In the genomic region with DNA sequence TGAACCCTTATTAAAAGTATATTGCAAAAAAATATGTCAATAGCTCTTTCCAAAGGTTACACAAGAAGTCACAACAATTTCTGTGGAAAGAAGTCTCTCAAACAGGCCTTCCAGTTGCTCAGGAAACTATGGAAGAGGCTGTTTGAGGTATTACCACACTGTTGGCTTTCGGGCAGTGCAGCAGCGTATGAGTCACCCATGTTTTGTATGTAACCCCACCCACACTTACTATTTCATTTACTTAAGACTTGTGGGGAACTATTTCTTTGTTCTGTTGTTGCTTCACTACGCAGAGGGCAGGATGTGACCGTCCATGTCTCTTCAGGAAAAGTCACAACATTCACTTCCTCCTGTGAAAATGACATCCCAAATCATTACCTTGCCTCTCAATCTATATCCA, we compare ENCODE assay signal across 18 mouse cellular contexts. TPM values are rescaled to one million over a fixed set of nuclear protein-coding genes. Genes with fewer than 3 reads are reported as not detected.
A peak's percentile ranks its signal among the peaks of the same experiment; 100 is the strongest.
DNase-seq lines count a peak whose midpoint lies in the region; ATAC-seq and TF ChIP-seq lines count a peak whose summit lies in the region.
"Had no signal": no experiment of that assay in that cellular context is flagged by ENCODE, and none has a peak within 500 bp of the region (broad histone marks: within the 10 kb centered on the region; RNA-seq: fewer than 3 reads in every experiment).

No protein-coding gene starts in this region.

- no peak for TF ChIP-seq CTCF in midbrain, postnatal 0 days (IDR thresholded peaks at IDR 0.05)

- H3K9ac ChIP-seq in midbrain, embryonic 11.5 days (ENCODE audit: low read length) = no peak overlapping the region
- H3K9ac ChIP-seq in midbrain, postnatal 0 days (replicated peaks; ENCODE audit: low read length, poor library complexity, severe bottlenecking) = no peak overlapping the region
- no peak overlapping the region for H3K9ac ChIP-seq in forebrain, embryonic 14.5 days (ENCODE audit: low read length)
- H3K9ac ChIP-seq: heart, embryonic 15.5 days; lung, embryonic 15.5 days; midbrain, embryonic 12.5 days had no signal

- no peaks in the 10 kb centered on the region for H3K4me1 ChIP-seq in midbrain, embryonic 11.5 days (ENCODE audit: control insufficient read depth, insufficient read depth, low read length)
- no peaks in the 10 kb centered on the region for H3K4me1 ChIP-seq in midbrain, postnatal 0 days (ENCODE audit: insufficient read depth, low read length)
- no peaks in the 10 kb centered on the region for H3K4me1 ChIP-seq in forebrain, embryonic 14.5 days (ENCODE audit: control insufficient read depth, insufficient read depth, low read length)
- H3K4me1 ChIP-seq: heart, embryonic 15.5 days; lung, embryonic 15.5 days; midbrain, embryonic 12.5 days had no signal

- H3K4me3 ChIP-seq in midbrain, embryonic 11.5 days (ENCODE audit: low read depth, low read length) = no peak overlapping the region
- H3K4me3 ChIP-seq in midbrain, postnatal 0 days (ENCODE audit: low read depth, low read length) = no peak overlapping the region
- H3K4me3 ChIP-seq in forebrain, embryonic 14.5 days (ENCODE audit: low read depth, low read length) = no peak overlapping the region
- H3K4me3 ChIP-seq: heart, adult 2 months; heart, embryonic 15.5 days; lung, embryonic 15.5 days; midbrain, embryonic 12.5 days had no signal

- no peak overlapping the region for H3K27ac ChIP-seq in midbrain, embryonic 11.5 days (ENCODE audit: low read depth, low read length)
- H3K27ac ChIP-seq in midbrain, postnatal 0 days (ENCODE audit: low read depth, low read length) = no peak overlapping the region
- no peak overlapping the region for H3K27ac ChIP-seq in forebrain, embryonic 14.5 days (ENCODE audit: low read depth, low read length)
- H3K27ac ChIP-seq: heart, adult 2 months; heart, embryonic 15.5 days; lung, embryonic 15.5 days; midbrain, embryonic 12.5 days had no signal

- H3K4me2 ChIP-seq in midbrain, embryonic 11.5 days = no peak overlapping the region
- no peak overlapping the region for H3K4me2 ChIP-seq in midbrain, postnatal 0 days (ENCODE audit: low read depth, low read length, poor library complexity, severe bottlenecking)
- H3K4me2 ChIP-seq in forebrain, embryonic 14.5 days (ENCODE audit: low read length) = no peak overlapping the region
- H3K4me2 ChIP-seq: heart, embryonic 15.5 days; lung, embryonic 15.5 days; midbrain, embryonic 12.5 days had no signal

- no peaks in the 10 kb centered on the region for H3K27me3 ChIP-seq in midbrain, embryonic 11.5 days (ENCODE audit: control insufficient read depth, insufficient read depth, low read length)
- H3K27me3 ChIP-seq in midbrain, postnatal 0 days (ENCODE audit: insufficient read depth, low read length) = no peaks in the 10 kb centered on the region
- no peaks in the 10 kb centered on the region for H3K27me3 ChIP-seq in forebrain, embryonic 14.5 days (replicated peaks; ENCODE audit: control insufficient read depth, insufficient read depth, low read length)
- H3K27me3 ChIP-seq: heart, embryonic 15.5 days; lung, embryonic 15.5 days; midbrain, embryonic 12.5 days had no signal

- peak; percentile 49 for DNase-seq in midbrain, embryonic 11.5 days (ENCODE audit: low spot score, missing footprints)
- no peak for DNase-seq in midbrain, postnatal 0 days (ENCODE audit: low spot score)
- peak; percentile 44 for DNase-seq in gonadal fat pad, adult 2 months (ENCODE audit: low read depth)
- DNase-seq in right cerebral cortex, postnatal 14 days = no peak
- DNase-seq in forebrain, embryonic 14.5 days (ENCODE audit: low spot score) = no peak
- no peak for DNase-seq in layer of hippocampus, postnatal 14 days (ENCODE audit: low spot score in 2 of 2)
- DNase-seq: adrenal gland, adult 8-10 months; cerebellum, adult 11 months; cerebellum, postnatal 25 days; heart, adult 2 months; kidney, adult 8-10 months; kidney, postnatal 36 days; layer of hippocampus, adult 9-11 months had no signal

- no peaks in the 10 kb centered on the region for H3K36me3 ChIP-seq in midbrain, embryonic 11.5 days (ENCODE audit: control insufficient read depth, insufficient read depth, low read length)
- no peaks in the 10 kb centered on the region for H3K36me3 ChIP-seq in midbrain, postnatal 0 days (ENCODE audit: insufficient read depth, low read length)
- H3K36me3 ChIP-seq in forebrain, embryonic 14.5 days (ENCODE audit: control insufficient read depth, insufficient read depth, low read length) = no peaks in the 10 kb centered on the region
- H3K36me3 ChIP-seq: heart, embryonic 15.5 days; lung, embryonic 15.5 days; midbrain, embryonic 12.5 days had no signal

- no peaks in the 10 kb centered on the region for H3K9me3 ChIP-seq in midbrain, embryonic 11.5 days (ENCODE audit: control insufficient read depth, low read length)
- H3K9me3 ChIP-seq in midbrain, postnatal 0 days (ENCODE audit: low read length) = no peaks in the 10 kb centered on the region
- H3K9me3 ChIP-seq in forebrain, embryonic 14.5 days (replicated peaks; ENCODE audit: control insufficient read depth, low read length) = no peaks in the 10 kb centered on the region
- H3K9me3 ChIP-seq: heart, embryonic 15.5 days; lung, embryonic 15.5 days; midbrain, embryonic 12.5 days had no signal

- ATAC-seq in midbrain, embryonic 11.5 days (ENCODE audit: low FRiP score) = no peak
- ATAC-seq in midbrain, postnatal 0 days (ENCODE audit: low FRiP score) = no peak
- peak; percentile 95 for ATAC-seq in megakaryocyte progenitor cell, adult 5-6 weeks (replicated peaks; ENCODE audit: poor library complexity)
- no peak for ATAC-seq in forebrain, embryonic 14.5 days
- ATAC-seq: forebrain, embryonic 16.5 days had no signal

- 89% methylated on average over 4 of the region's 4 CpGs for WGBS in midbrain, embryonic 11.5 days
- 88% methylated on average over 4 of the region's 4 CpGs for WGBS in midbrain, postnatal 0 days
- WGBS in forebrain, embryonic 14.5 days = 84% methylated on average over 4 of the region's 4 CpGs

RNA-seq across cellular contexts. Expression of a gene that starts 41.0 kb away (rescaled TPM):
- polyA plus RNA-seq in midbrain, embryonic 11.5 days (2014; fragmentation: Nextera tagmentation; extraction: Ambion mirVana) = 2.0 and 2.6 TPM in 2 replicates
- 3.9 and 4.4 TPM in 2 replicates for total RNA-seq in midbrain, postnatal 0 days (2014; rRNA removed)
- 1.2 and 1.5 TPM in 2 replicates for polyA plus RNA-seq in midbrain, postnatal 0 days (2015; fragmentation: Nextera tagmentation; extraction: Ambion mirVana)
- 52.6 and 80.9 TPM in 2 replicates for polyA plus RNA-seq in gonadal fat pad, adult 2 months (2012; rRNA removed)
- total RNA-seq in megakaryocyte progenitor cell, adult 5-6 weeks (2015) = 0.54 and 0.81 TPM in 2 replicates
- 0.24 and 0.79 TPM in 2 replicates for total RNA-seq in megakaryocyte progenitor cell, adult 5-6 weeks (2017)
- 1.6 and 2.1 TPM in 2 replicates for polyA plus RNA-seq in forebrain, embryonic 14.5 days (2014; fragmentation: Nextera tagmentation; extraction: Ambion mirVana)
- 10 to 100 TPM in 1 of 2 experiments, 1 to 10 TPM in 1; 8.9 to 11.7 TPM for total RNA-seq in layer of hippocampus, postnatal 14 days (2021)

RNA-seq across cellular contexts. Expression of a gene that starts 41.1 kb away (rescaled TPM):
- 15.1 and 16.7 TPM in 2 replicates for polyA plus RNA-seq in midbrain, embryonic 11.5 days (2014; fragmentation: Nextera tagmentation; extraction: Ambion mirVana)
- 34.9 and 35.7 TPM in 2 replicates for total RNA-seq in midbrain, postnatal 0 days (2014; rRNA removed)
- 28.7 and 33.5 TPM in 2 replicates for polyA plus RNA-seq in midbrain, postnatal 0 days (2015; fragmentation: Nextera tagmentation; extraction: Ambion mirVana)
- polyA plus RNA-seq in gonadal fat pad, adult 2 months (2012; rRNA removed) = 77.8 and 108 TPM in 2 replicates
- 25.2 and 28.9 TPM in 2 replicates for total RNA-seq in megakaryocyte progenitor cell, adult 5-6 weeks (2015)
- 20.2 and 22.0 TPM in 2 replicates for total RNA-seq in megakaryocyte progenitor cell, adult 5-6 weeks (2017)
- polyA plus RNA-seq in forebrain, embryonic 14.5 days (2014; fragmentation: Nextera tagmentation; extraction: Ambion mirVana) = 16.2 and 22.2 TPM in 2 replicates
- total RNA-seq in layer of hippocampus, postnatal 14 days (2021) = 10 to 100 TPM; 70.3 to 80.9 TPM

Comparison
In these comparisons a context has a peak if more than half of its experiments do, and no peak if none do; other contexts are left out.
1. DNase-seq: peak in midbrain, embryonic 11.5 days (single experiment) and gonadal fat pad, adult 2 months (single experiment); none in midbrain, postnatal 0 days (single experiment), right cerebral cortex, postnatal 14 days (single experiment), forebrain, embryonic 14.5 days (single experiment) and layer of hippocampus, postnatal 14 days (0 of 2).
2. RNA of a gene that starts 41.0 kb away (polyA plus RNA-seq): 52.6 to 80.9 TPM in gonadal fat pad, adult 2 months; 2.0 to 2.6 TPM in midbrain, embryonic 11.5 days, 1.6 to 2.1 TPM in forebrain, embryonic 14.5 days and 1.2 to 1.5 TPM in midbrain, postnatal 0 days; every median in the first group is over 10 times any median in the second.